Mouse (Mus musculus): Measurements from ENCODE around the gene Hs3st3b1. TPM values are rescaled to one million over a fixed set of nuclear protein-coding genes. Genes with fewer than 3 reads are reported as not detected.

Hs3st3b1 gene
- total RNA-seq, 1 experiment from 2014 or later = 17.9 TPM

GRCm38 (mm10) chr11:63897856-63898508 lies 24.1 kb downstream of the Hs3st3b1 start:
- ATAC-seq (replicated peaks; ENCODE audit: insufficient number of reproducible peaks, low FRiP score, low TSS enrichment, poor library complexity, severe bottlenecking) = no peak

- no peak for ATAC-seq (replicated peaks; ENCODE audit: insufficient number of reproducible peaks, low FRiP score, low TSS enrichment, poor library complexity, severe bottlenecking)
Measured at GRCm38 (mm10) chr11:63897011-63897410, 25.1 kb downstream of the Hs3st3b1 start.

DNA sequence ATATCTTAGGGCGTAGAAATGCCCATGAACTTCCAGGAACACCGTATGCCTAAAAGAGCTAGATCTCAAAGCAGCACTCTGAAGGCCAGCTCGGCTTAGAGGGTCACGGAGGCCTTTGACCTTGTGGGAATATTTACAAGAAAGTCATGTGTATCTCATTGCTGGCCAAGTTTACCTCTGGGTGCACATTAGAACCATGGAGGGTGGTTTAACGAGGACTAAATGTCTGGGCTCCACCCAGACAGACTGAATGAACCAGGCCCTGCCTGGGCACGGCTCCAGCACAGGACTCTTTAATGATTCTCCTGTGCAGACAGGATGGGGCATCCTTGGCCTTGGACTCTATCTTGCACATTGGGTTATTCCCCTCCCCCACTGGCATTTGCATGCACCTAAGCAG lies 27.9 kb downstream of the Hs3st3b1 start:
- no peak for ATAC-seq (replicated peaks; ENCODE audit: insufficient number of reproducible peaks, low FRiP score, low TSS enrichment, poor library complexity, severe bottlenecking)

DNA sequence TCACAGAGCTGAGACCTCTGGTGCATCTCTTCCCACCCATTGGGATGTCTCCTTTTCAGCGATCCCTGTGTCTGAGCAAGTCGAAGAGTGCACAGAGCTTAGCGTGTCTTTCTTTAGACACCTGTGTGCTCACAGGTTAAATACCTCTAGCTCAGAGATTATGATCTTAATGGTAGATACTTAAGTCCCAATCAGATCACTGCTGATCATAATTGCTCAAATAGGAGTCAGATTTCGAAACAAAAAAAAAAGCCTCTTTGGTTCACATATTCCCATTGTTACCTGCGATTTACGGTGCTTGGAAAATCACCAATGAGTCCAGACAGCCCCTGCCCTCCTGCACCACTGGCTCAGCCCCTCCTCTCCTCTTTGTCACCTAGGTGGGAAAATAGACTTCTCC lies 28.5 kb downstream of the Hs3st3b1 start:
- no peak for ATAC-seq (replicated peaks; ENCODE audit: insufficient number of reproducible peaks, low FRiP score, low TSS enrichment, poor library complexity, severe bottlenecking)

DNA sequence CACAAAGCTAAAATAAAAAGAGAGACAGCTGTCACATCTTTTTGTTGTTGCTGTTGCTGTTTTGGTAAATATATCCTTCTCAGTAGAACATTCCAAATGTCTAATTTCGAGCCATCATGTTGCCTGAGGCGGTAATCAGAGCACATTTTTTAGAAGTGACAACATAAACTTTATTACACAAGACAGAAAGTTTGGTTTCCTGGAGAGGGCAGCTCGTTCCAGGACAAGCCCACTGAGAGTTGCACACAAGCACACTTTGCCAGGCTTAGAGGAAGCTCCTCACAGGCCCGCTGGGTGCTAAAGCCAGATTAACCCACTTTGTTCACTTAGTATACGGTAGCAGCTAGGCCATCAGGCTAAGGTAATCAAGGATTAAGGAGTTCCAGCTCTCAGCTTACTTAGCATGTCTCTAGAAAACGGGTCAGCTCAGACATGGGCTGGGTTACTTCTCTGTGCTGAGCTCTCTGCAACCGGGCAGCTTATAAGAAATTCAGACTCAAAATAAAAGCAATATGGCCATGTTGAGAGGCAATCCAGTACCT lies 30.5 kb downstream of the Hs3st3b1 start:
- no peak for ATAC-seq (replicated peaks; ENCODE audit: insufficient number of reproducible peaks, low FRiP score, low TSS enrichment, poor library complexity, severe bottlenecking)

DNA sequence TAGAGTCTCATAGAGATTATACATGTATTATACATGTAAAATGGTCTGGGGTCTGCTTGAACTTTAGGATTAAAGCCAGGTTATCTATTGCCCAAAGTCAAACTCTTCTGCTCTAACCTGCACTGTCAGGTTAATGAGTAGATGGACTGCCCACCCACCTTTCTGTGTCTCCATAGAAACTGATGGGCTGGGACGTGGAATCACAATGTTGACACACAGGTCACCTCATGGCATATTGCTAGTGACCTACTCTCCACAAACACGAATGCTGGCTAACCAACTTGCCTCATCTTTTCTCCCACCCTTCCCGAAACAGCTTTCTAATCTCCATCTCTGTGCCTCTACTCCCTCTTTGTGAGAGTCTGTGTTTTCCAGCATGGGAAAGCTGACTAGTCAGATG lies 38.7 kb downstream of the Hs3st3b1 start:
- no peak for ATAC-seq (replicated peaks; ENCODE audit: insufficient number of reproducible peaks, low FRiP score, low TSS enrichment, poor library complexity, severe bottlenecking)

GRCm38 (mm10) chr11:63880296-63880695 lies 41.8 kb downstream of the Hs3st3b1 start:
- no peak for ATAC-seq (replicated peaks; ENCODE audit: insufficient number of reproducible peaks, low FRiP score, low TSS enrichment, poor library complexity, severe bottlenecking)

- no peak for ATAC-seq (replicated peaks; ENCODE audit: insufficient number of reproducible peaks, low FRiP score, low TSS enrichment, poor library complexity, severe bottlenecking)
Measured at GRCm38 (mm10) chr11:63879261-63879660, 42.8 kb downstream of the Hs3st3b1 start.

DNA sequence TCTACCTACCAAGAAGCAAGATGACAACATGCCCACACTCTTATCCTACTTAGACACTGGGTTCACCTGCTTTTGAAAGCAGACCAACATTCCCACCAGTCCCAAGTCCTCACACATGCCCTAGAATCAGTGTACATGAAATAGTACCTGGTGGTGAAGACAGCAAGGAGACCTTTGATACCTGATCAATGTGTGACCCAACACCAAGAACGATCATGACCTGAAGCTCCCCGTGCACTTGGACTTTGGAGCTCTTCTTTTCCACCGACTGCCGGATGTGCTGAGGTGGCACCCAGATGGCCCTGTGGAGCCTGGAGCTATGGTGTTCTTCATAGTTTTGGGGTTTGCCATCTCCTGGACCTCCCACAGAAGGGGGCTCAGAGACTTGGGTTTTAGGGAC lies 43.5 kb downstream of the Hs3st3b1 start:
- no peak for ATAC-seq (replicated peaks; ENCODE audit: insufficient number of reproducible peaks, low FRiP score, low TSS enrichment, poor library complexity, severe bottlenecking)

GRCm38 (mm10) chr11:63862746-63863145 lies 59.3 kb downstream of the Hs3st3b1 start:
- ATAC-seq (replicated peaks; ENCODE audit: insufficient number of reproducible peaks, low FRiP score, low TSS enrichment, poor library complexity, severe bottlenecking) = no peak

DNA sequence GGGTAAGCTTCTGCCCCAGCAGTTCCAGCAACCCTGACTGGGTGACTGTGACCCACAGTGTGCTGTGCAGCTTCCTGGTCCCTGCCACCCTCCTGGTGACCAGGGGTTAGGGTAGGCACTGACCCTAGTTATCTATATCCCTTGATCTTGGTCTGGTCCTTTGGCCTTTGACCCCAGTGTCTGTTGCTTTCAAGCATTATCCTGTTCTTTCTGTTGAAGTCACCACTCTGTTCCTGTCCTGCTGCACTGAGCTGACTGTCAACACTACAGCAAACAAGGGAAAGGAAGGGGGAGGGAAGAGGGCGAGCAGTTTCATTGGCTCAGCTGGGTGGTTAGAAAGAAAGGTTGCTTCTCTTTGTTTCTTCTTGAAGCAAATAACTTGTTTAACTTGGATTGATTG lies 60.1 kb downstream of the Hs3st3b1 start:
- no peak for ATAC-seq (replicated peaks; ENCODE audit: insufficient number of reproducible peaks, low FRiP score, low TSS enrichment, poor library complexity, severe bottlenecking)

DNA sequence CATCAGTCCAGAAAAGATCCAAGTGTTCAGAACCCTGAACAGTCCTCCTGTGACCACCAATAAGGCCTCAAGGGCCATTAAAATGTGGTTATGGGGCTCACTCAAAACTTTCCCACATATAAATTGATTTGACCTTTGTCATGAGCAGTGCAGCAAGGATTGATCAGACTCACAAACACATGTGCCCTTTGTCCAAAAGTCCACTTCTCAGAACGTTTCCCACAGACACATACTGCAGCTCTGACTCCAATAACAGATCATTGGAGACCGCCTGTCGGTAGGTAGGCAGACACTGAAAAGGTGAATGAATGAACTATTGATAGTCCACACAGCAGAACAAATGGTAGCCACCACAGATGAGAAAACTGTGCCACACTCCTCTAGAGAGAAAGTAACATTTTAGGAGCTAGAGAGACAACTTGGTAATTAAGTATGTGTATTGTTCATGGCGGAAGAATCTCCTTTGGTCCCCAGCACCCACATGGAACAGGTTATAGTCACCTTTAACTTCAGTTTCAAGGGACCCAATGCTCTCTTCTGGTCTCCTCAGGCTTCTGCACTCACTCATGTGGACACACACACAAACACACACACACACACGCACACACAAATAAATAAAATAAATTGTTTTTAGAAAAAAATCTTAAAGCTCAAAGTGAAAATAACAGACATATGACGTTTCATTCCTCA lies 70.9 kb downstream of the Hs3st3b1 start:
- no peak for ATAC-seq (replicated peaks; ENCODE audit: insufficient number of reproducible peaks, low FRiP score, low TSS enrichment, poor library complexity, severe bottlenecking)

GRCm38 (mm10) chr11:63850261-63850660 lies 71.8 kb downstream of the Hs3st3b1 start:
- no peak for ATAC-seq (replicated peaks; ENCODE audit: insufficient number of reproducible peaks, low FRiP score, low TSS enrichment, poor library complexity, severe bottlenecking)

DNA sequence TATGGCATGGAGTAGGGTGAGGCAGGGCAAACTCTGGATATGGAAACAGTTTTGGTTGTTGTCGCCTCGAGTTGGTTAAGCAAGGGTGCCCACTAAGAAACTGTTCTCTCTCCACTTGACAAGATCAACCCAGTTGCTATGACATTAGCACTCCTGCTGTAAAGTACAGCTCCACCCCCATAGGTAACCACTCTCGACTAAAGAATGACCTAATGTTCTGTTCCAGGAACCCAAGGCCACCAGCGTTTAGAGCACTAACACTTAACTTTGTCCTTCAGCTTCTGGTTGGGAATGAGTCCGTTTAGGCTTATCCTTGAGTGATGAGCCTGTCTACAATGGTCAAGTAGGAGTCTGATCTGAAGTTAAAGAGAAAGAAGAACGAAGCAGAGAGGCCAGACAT lies 76.7 kb downstream of the Hs3st3b1 start:
- no peak for ATAC-seq (replicated peaks; ENCODE audit: insufficient number of reproducible peaks, low FRiP score, low TSS enrichment, poor library complexity, severe bottlenecking)

GRCm38 (mm10) chr11:63844701-63845100 lies 77.4 kb downstream of the Hs3st3b1 start:
- no peak for ATAC-seq (replicated peaks; ENCODE audit: insufficient number of reproducible peaks, low FRiP score, low TSS enrichment, poor library complexity, severe bottlenecking)

- ATAC-seq (replicated peaks; ENCODE audit: insufficient number of reproducible peaks, low FRiP score, low TSS enrichment, poor library complexity, severe bottlenecking) = no peak
Measured at GRCm38 (mm10) chr11:63837526-63837925, 84.6 kb downstream of the Hs3st3b1 start.

Other genes with a start within 250 kb of the Hs3st3b1 start
- 7.0 to 21.0 TPM (median 18.6 TPM) in 3 replicates for gene Cox10, start 157.2 kb upstream of the Hs3st3b1 start, total RNA-seq (2017)

Measured in monocyte, adult 5-6 weeks (primary cell).